Mouse (Mus musculus): Measurements from ENCODE around the gene Cyp4v3.

- TF ChIP-seq GATA1 (IDR thresholded peaks at IDR 0.05; ENCODE audit: low read depth, low read length) (no peak), CTCF (IDR thresholded peaks at IDR 0.05 in 2 of 3, conservative IDR thresholded peaks at IDR 0.05 in 1 of 3; ENCODE audit: control insufficient read depth in 1 of 3, insufficient read depth in 1 of 3, low read depth in 2 of 3, low read length in 3 of 3, poor library complexity in 1 of 3, severe bottlenecking in 1 of 3) (no peak), MAFK (IDR thresholded peaks at IDR 0.05; ENCODE audit: borderline replicate concordance, low read depth, low read length) (no peak), RAD21 (IDR thresholded peaks at IDR 0.05; ENCODE audit: low read depth, low read length) (no peak), ZMIZ1 (IDR thresholded peaks at IDR 0.05; ENCODE audit: low read depth, low read length) (no peak), MYC (IDR thresholded peaks at IDR 0.05; ENCODE audit: low read depth, low read length) (no peak), EP300 (IDR thresholded peaks at IDR 0.05; ENCODE audit: low read depth in 1 of 2, low read length in 2 of 2) (no peak)
Measured at GRCm38 (mm10) chr8:45333493-45333892, 477 bp upstream of the Cyp4v3 start.

Data from MEL (cell line).